Mouse (Mus musculus) cerebellum, adult 8-10 months (tissue): ENCODE data around the gene Lig3.
A peak's percentile ranks its signal among the peaks of the same experiment; 100 is the strongest.
"Not testable (repeated sequence)": the region's sequence is repeated elsewhere in the genome, so short reads cannot be mapped to it uniquely, and the experiment has no call there.

Experiments
- DNase-seq: peaks from one replicate; pipeline ENCODE4 v3.0.0; 2022

Lig3 gene

GRCm38 (mm10) chr11:82832402-82832801 lies 51.5 kb downstream of the Lig3 start:
- DNase-seq, result not testable (repeated sequence)

- DNase-seq, result no peak
Observed at GRCm38 (mm10) chr11:82833929-82834328, 53.0 kb downstream of the Lig3 start.

GRCm38 (mm10) chr11:82834359-82834758 lies 53.5 kb downstream of the Lig3 start:
- not testable (repeated sequence) for DNase-seq

GRCm38 (mm10) chr11:82835616-82836432 lies 54.9 kb downstream of the Lig3 start:
- DNase-seq, result no peak

GRCm38 (mm10) chr11:82837192-82837591 lies 56.3 kb downstream of the Lig3 start:
- no peak for DNase-seq

GRCm38 (mm10) chr11:82837848-82838247 lies 56.9 kb downstream of the Lig3 start:
- no peak for DNase-seq

GRCm38 (mm10) chr11:82838511-82838910 lies 57.6 kb downstream of the Lig3 start:
- DNase-seq, result no peak

- no peak for DNase-seq
Observed at GRCm38 (mm10) chr11:82844771-82845414, 64.0 kb downstream of the Lig3 start.

GRCm38 (mm10) chr11:82845415-82846078 lies 64.6 kb downstream of the Lig3 start:
- peak; percentile 20 for DNase-seq

GRCm38 (mm10) chr11:82846079-82846436 lies 65.2 kb downstream of the Lig3 start:
- no peak for DNase-seq

GRCm38 (mm10) chr11:82846938-82847337 lies 66.0 kb downstream of the Lig3 start:
- no peak for DNase-seq

- DNase-seq, result no peak
Observed at GRCm38 (mm10) chr11:82847571-82848000, 66.7 kb downstream of the Lig3 start.

GRCm38 (mm10) chr11:82850259-82850658 lies 69.4 kb downstream of the Lig3 start:
- DNase-seq, result no peak

GRCm38 (mm10) chr11:82852115-82852514 lies 71.2 kb downstream of the Lig3 start:
- DNase-seq, result no peak

- DNase-seq, result no peak
Observed at GRCm38 (mm10) chr11:82852540-82852939, 71.6 kb downstream of the Lig3 start.

GRCm38 (mm10) chr11:82852958-82853357 lies 72.0 kb downstream of the Lig3 start:
- no peak for DNase-seq
